Mouse (Mus musculus): ENCODE measurements around the gene Foxp1.

DNA sequence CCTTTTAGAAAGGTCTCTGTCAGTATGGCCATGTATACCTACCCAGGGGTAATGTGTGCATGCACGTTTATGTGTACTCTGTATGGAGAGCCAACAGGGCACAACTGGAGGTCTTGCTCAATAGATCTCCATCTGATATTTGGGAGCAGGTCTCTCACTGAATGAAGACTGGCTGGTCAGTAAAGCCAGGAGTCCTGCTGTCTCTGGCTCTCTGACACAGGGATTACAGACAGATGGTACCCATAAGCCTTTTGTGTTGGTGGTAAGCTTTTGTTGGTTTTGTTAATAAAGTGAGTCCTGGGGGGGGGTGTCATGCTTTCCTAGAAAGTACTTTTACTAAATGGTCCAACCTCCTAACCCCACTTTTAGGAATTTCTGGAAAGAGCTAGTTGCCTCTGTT is 245.3 kb downstream of the Foxp1 start:
- TF ChIP-seq CTCF (IDR thresholded peaks at IDR 0.05; ENCODE audit: borderline replicate concordance, extremely low read depth, insufficient read depth, insufficient read length) (no peak), POLR2A (IDR thresholded peaks at IDR 0.05; ENCODE audit: borderline replicate concordance, extremely low read depth, insufficient read depth, insufficient read length, poor library complexity, severe bottlenecking) (no peak)

Data from brain, embryonic 14.5 days (tissue).